Mouse (Mus musculus): Measurements from ENCODE around the gene Styk1.
"Not testable (repeated sequence)": the region's sequence is repeated elsewhere in the genome, so short reads cannot be mapped to it uniquely, and the experiment has no call there.

DNA sequence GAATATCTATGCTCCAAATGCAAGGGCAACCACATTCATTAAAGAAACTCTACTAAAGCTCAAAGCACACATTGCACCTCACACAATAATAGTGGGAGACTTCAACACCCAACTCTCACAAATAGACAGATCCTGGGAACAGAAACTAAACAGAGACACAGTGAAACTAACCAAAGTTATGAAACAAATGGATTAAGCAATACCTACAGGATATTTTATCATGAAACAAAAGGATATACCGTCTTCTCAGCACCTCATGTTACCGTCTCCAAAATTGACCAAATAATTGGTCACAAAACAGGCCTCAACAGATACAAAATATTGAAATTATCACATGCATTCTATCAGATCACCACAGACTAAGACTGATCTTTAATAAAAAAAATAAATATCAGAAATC, 75.2 kb downstream of the Styk1 start:
- not testable (repeated sequence) for TF ChIP-seq CTCF (conservative IDR thresholded peaks at IDR 0.05; ENCODE audit: low read length); NANOG (IDR thresholded peaks at IDR 0.05; ENCODE audit: borderline replicate concordance, low read length); POU5F1 (IDR thresholded peaks at IDR 0.05; ENCODE audit: borderline replicate concordance, low read length)
